Mouse (Mus musculus): ENCODE results near the gene Nipsnap1. TPM values are rescaled to one million over a fixed set of nuclear protein-coding genes. Genes with fewer than 3 reads are reported as not detected.

Gene Nipsnap1
- total and polyA plus RNA-seq, 3 experiments = 53.5 to 97.9 (median 79.3) TPM

DNA sequence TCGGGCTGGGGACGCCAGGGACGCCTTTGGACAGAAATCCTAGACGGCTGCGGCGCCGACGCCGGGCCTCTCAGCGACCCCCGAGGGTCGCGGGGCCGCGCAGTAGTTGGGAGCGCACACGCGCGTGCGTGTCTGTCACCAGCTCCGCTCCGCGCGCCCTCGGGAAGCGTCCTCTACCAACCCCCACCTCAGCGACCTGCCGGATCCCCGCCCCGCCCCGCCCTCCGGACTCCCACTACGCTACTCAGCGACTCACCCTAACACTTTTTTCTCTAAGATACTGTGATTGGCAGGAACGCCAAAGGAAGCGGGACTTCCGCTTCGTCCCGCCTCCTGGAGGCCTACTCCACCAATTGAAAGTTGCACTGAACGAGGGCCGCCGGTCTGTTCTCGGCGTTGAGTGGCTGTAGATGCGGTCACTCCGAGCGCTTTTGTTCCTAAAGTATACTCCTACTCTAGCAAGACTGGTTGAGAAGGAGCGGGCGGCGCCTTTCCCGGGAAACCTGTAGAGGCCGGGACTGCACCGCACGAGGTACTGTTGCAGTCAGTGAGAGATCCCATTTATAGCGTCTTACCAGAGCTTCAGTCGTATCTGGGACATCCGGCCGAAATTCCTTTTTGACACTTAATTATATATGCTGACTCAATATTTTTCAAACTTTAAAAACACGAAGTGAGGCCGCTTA lies 24.4 kb upstream of the Nipsnap1 start, which contains the start of gene Nf2:
Gene Nf2, minus strand, starts transcription at position 279 of the 686 bp plus-strand sequence.
- peaks cover 26% of the 10 kb centered on the region for H3K79me2 ChIP-seq (replicated peaks; ENCODE audit: control insufficient read depth, extremely low read depth, insufficient read depth, poor library complexity, severe bottlenecking)
- peak within 1 kb of the TSS; percentile 75 to 92 (median 86) for H3K4me3 ChIP-seq (replicated peaks in 1 of 3; ENCODE audit: low read depth in 2 of 3, low read length in 2 of 3, poor library complexity in 1 of 3)
- peak within 1 kb of the TSS; percentile 95 for H3K9ac ChIP-seq (ENCODE audit: insufficient read depth, low read depth)
- H3K4me1 ChIP-seq (ENCODE audit: control insufficient read depth in 1 of 2, insufficient read depth in 2 of 2) = peaks cover 2 to 25% of the 10 kb centered on the region in 2 experiments; a peak in 2 of 4 replicates
- in situ Hi-C loops (cut with MboI; ENCODE audit: low pct_ligation_motif_present, low pct_unique_long_range_greater_than_20kb, low sequenced_read_pairs) (loop anchor here (25.0 kb wide), 2 partner anchors 412 to 587 kb away; partner anchors contain the start of genes Hormad2 and Lif), dilution Hi-C loops (cut with MboI; ENCODE audit: extremely low pct_ligation_motif_present, extremely low pct_unique_long_range_greater_than_20kb, low sequenced_read_pairs) (no loop called here)
- H3K9me3 ChIP-seq (replicated peaks; ENCODE audit: low read length) = peaks cover 9% of the 10 kb centered on the region
- H3K4me2 ChIP-seq (ENCODE audit: insufficient read depth, low read depth, poor library complexity, severe bottlenecking) = peak within 1 kb of the TSS; percentile 83
- TF ChIP-seq MAZ (IDR thresholded peaks at IDR 0.05; ENCODE audit: low read depth, low read length) (peak; percentile 96), E2F4 (IDR thresholded peaks at IDR 0.05; ENCODE audit: insufficient replicate concordance, low read depth, low read length) (0 out of 2 replicates have a peak, but pooled peaks have one; percentile 46), JUN (IDR thresholded peaks at IDR 0.05; ENCODE audit: insufficient read depth, low read depth, low read length) (no peak), IRF4 (IDR thresholded peaks at IDR 0.05; ENCODE audit: low read depth, low read length) (peak; percentile 77), USF1 (IDR thresholded peaks at IDR 0.05; ENCODE audit: low read depth, low read length) (no peak; the same call in 1 of the 2 replicates), NRF1 (IDR thresholded peaks at IDR 0.05; ENCODE audit: low read depth, low read length) (peak; percentile 79), MEF2A (IDR thresholded peaks at IDR 0.05; ENCODE audit: borderline replicate concordance, low read depth, low read length) (peak; percentile 81), BHLHE40 (IDR thresholded peaks at IDR 0.05; ENCODE audit: low read depth, low read length) (peak; percentile 72), TCF12 (IDR thresholded peaks at IDR 0.05; ENCODE audit: low read depth, low read length) (peak; percentile 64), POLR2AphosphoS2 (IDR thresholded peaks at IDR 0.05; ENCODE audit: low read depth, low read length) (peak; percentile 75), MAFK (IDR thresholded peaks at IDR 0.05; ENCODE audit: insufficient replicate concordance, low read length) (peak; percentile 94), CHD2 (IDR thresholded peaks at IDR 0.05; ENCODE audit: low read length) (peak; percentile 98), ZMIZ1 (IDR thresholded peaks at IDR 0.05; ENCODE audit: low read depth, low read length) (peak; percentile 86), CTCF (conservative IDR thresholded peaks at IDR 0.05 in 1 of 2, IDR thresholded peaks at IDR 0.05 in 1 of 2; ENCODE audit: low read depth in 2 of 2, low read length in 2 of 2) (no peak), GABPA (IDR thresholded peaks at IDR 0.05; ENCODE audit: insufficient replicate concordance, low read depth, low read length) (peak; percentile 30; the same call in 1 of the 2 replicates), CHD1 (IDR thresholded peaks at IDR 0.05; ENCODE audit: low read depth, low read length) (no peak), HCFC1 (IDR thresholded peaks at IDR 0.05; ENCODE audit: low read depth, low read length) (peak; percentile 89), ZKSCAN1 (IDR thresholded peaks at IDR 0.05; ENCODE audit: borderline replicate concordance, low read depth, low read length) (no peak), ZNF384 (IDR thresholded peaks at IDR 0.05; ENCODE audit: low read depth, low read length) (peak; percentile 82), MXI1 (IDR thresholded peaks at IDR 0.05; ENCODE audit: low read depth, low read length) (peak; percentile 95), TBP (conservative IDR thresholded peaks at IDR 0.05; ENCODE audit: low read depth, low read length) (no peak; the same call in 1 of the 2 replicates), ETS1 (conservative IDR thresholded peaks at IDR 0.05; ENCODE audit: low read depth, low read length) (0 out of 2 replicates have a peak, but pooled peaks have one; percentile 17), KAT2A (IDR thresholded peaks at IDR 0.05; ENCODE audit: insufficient replicate concordance, low read length) (peak; percentile 94), ELF1 (IDR thresholded peaks at IDR 0.05; ENCODE audit: low read depth, low read length) (peak; percentile 97), POLR2A (IDR thresholded peaks at IDR 0.05; ENCODE audit: low read depth, low read length) (peak; percentile 79), SIN3A (IDR thresholded peaks at IDR 0.05; ENCODE audit: low read length) (peak; percentile 95), NELFE (IDR thresholded peaks at IDR 0.05; ENCODE audit: low read depth, low read length) (peak; percentile 85), PAX5 (IDR thresholded peaks at IDR 0.05; ENCODE audit: low read length) (no peak), MAX (IDR thresholded peaks at IDR 0.05; ENCODE audit: low read length) (peak; percentile 85), MYC (IDR thresholded peaks at IDR 0.05; ENCODE audit: low read depth, low read length) (peak; percentile 61)
- peaks cover 0 to 14% of the 10 kb centered on the region in 2 experiments for H3K36me3 ChIP-seq (replicated peaks in 1 of 2; ENCODE audit: control insufficient read depth in 1 of 2, insufficient read depth in 1 of 2, low read length in 1 of 2)
- no peaks in the 10 kb centered on the region for H3K27me3 ChIP-seq (replicated peaks)
- H3K27ac ChIP-seq (ENCODE audit: insufficient read depth, low read depth) = no peak within 1 kb of the TSS; the same call in 1 of the 2 replicates
- DNase-seq (ENCODE audit: extremely low read depth) = peak; percentile 100

Measured in CH12.LX (cell line).